Mouse (Mus musculus) hindbrain, embryonic 14.5 days (tissue): ENCODE measurements at regions not wholly inside any gene's neighbourhood (a gene's known extent, or its start where the extent isn't known, plus 50 kb on each side); places are given as distances from the start of the nearest gene placed in this dataset.

ENCODE experiments used
- ATAC-seq: fragments of 200-750 bp; cut with Nextera tagmentation; 2 replicates; pipeline ENCODE4 v1.8.0; 2017; ENCODE audit warnings: moderate number of reproducible peaks, mild to moderate bottlenecking, moderate TSS enrichment, moderate library complexity; ENCODE audit not compliant: low FRiP score
- DNase-seq: peaks from one replicate; pipeline ENCODE4 v3.0.0-alpha.2; 2015; ENCODE audit warnings: low spot score
- H3K27ac ChIP-seq: fragments of 300-500 bp; sonication (generic); 2 replicates; pipeline ENCODE4 v1.5.1; 2014; ENCODE audit warnings: mild to moderate bottlenecking, moderate library complexity
- H3K27me3 ChIP-seq: fragments of 300-500 bp; sonication (generic); 2 replicates; pipeline ENCODE4 v1.6.1; 2014; ENCODE audit warnings: mild to moderate bottlenecking, low read length, mixed read lengths; ENCODE audit not compliant: control insufficient read depth, insufficient read depth
- H3K36me3 ChIP-seq: fragments of 300-500 bp; sonication (generic); replicated peaks from 2 replicates; pipeline ENCODE4 v1.6.1; 2014; ENCODE audit not compliant: control insufficient read depth, insufficient read depth
- H3K4me1 ChIP-seq: fragments of 300-500 bp; sonication (generic); replicated peaks from 2 replicates; pipeline ENCODE4 v1.6.1; 2014; ENCODE audit warnings: antibody characterized with exemption, low read length, mixed read lengths; ENCODE audit not compliant: control insufficient read depth, insufficient read depth
- H3K4me2 ChIP-seq: fragments of 300-500 bp; sonication (generic); replicated peaks from 2 replicates; pipeline ENCODE4 v1.6.1; 2014; ENCODE audit warnings: mild to moderate bottlenecking, moderate library complexity
- H3K4me3 ChIP-seq: fragments of 300-500 bp; sonication (generic); replicated peaks from 2 replicates; pipeline ENCODE4 v1.5.1; 2014; ENCODE audit warnings: mild to moderate bottlenecking, low read length
- H3K9ac ChIP-seq: fragments of 300-500 bp; sonication (generic); 2 replicates; pipeline ENCODE4 v1.6.1; 2014
- H3K9me3 ChIP-seq: fragments of 300-500 bp; sonication (generic); 2 replicates; pipeline ENCODE4 v1.6.1; 2016; ENCODE audit warnings: low read length; ENCODE audit not compliant: control insufficient read depth
- WGBS: fragments of 180-500 bp; shearing (Covaris S2); extraction: QIAGEN DNeasy Blood & Tissue Kit; methylation state at CpG from one replicate; pipeline ENCODE4 v1.1.7; 2014; 5-methylcytosine and 5-hydroxymethylcytosine counted together

- Histone ChIP-seq H3K9me3 (no peaks in the 10 kb centered on the region), H3K27ac (no peak overlapping the region), H3K4me3 (no peak overlapping the region), H3K27me3 (no peaks in the 10 kb centered on the region), H3K9ac (no peak overlapping the region), H3K4me1 (no peaks in the 10 kb centered on the region), H3K36me3 (no peaks in the 10 kb centered on the region), H3K4me2 (no peak overlapping the region)
- DNase-seq (no peak), ATAC-seq (no peak)
- WGBS = 80% methylated on average over 4 of the region's 4 CpGs
Measured at GRCm38 (mm10) chr1:44957125-44957524, 354.2 kb upstream of the Col3a1 start.

- WGBS = 82% methylated on average over 3 of the region's 3 CpGs
- H3K27me3 ChIP-seq = no peaks in the 10 kb centered on the region
- H3K9ac ChIP-seq = no peak overlapping the region
- no peak overlapping the region for H3K27ac ChIP-seq
- no peaks in the 10 kb centered on the region for H3K36me3 ChIP-seq
- DNase-seq (no peak), ATAC-seq (no peak)
- H3K4me1 ChIP-seq = no peaks in the 10 kb centered on the region
- no peaks in the 10 kb centered on the region for H3K9me3 ChIP-seq
- no peak overlapping the region for H3K4me2 ChIP-seq
- H3K4me3 ChIP-seq = no peak overlapping the region
Measured at GRCm38 (mm10) chr1:44987171-44987570, 324.2 kb upstream of the Col3a1 start.

- no peak for ATAC-seq
- no peaks in the 10 kb centered on the region for H3K27me3 ChIP-seq
- 0 out of 2 replicates have a peak, but pooled peaks cover 5% of the 10 kb centered on the region for H3K9me3 ChIP-seq
Measured at GRCm38 (mm10) chr1:45020516-45020915, 290.8 kb upstream of the Col3a1 start.

GRCm38 (mm10) chr1:45021234-45021633, 290.1 kb upstream of the Col3a1 start:
- Histone ChIP-seq H3K36me3 (no peaks in the 10 kb centered on the region), H3K27me3 (no peaks in the 10 kb centered on the region), H3K4me2 (no peak overlapping the region), H3K27ac (no peak overlapping the region), H3K4me3 (no peak overlapping the region), H3K9ac (no peak overlapping the region), H3K9me3 (0 out of 2 replicates have a peak, but pooled peaks cover 5% of the 10 kb centered on the region), H3K4me1 (no peaks in the 10 kb centered on the region)
- 61% methylated on average over 2 of the region's 2 CpGs for whole genome bisulfite sequencing
- no peak for ATAC-seq
- no peak for DNase-seq

More at GRCm38 (mm10) chr1:45020516-45020915, 290.8 kb upstream of the Col3a1 start:
- no peak for DNase-seq
- Histone ChIP-seq H3K27ac (no peak overlapping the region), H3K4me1 (no peaks in the 10 kb centered on the region), H3K9ac (no peak overlapping the region), H3K4me2 (no peak overlapping the region), H3K4me3 (no peak overlapping the region), H3K36me3 (no peaks in the 10 kb centered on the region)

GRCm38 (mm10) chr1:45022146-45022841, 289.0 kb upstream of the Col3a1 start:
- Histone ChIP-seq H3K4me3 (no peak overlapping the region), H3K9me3 (0 out of 2 replicates have a peak, but pooled peaks cover 5% of the 10 kb centered on the region), H3K9ac (no peak overlapping the region), H3K4me2 (no peak overlapping the region), H3K27me3 (no peaks in the 10 kb centered on the region), H3K36me3 (no peaks in the 10 kb centered on the region), H3K4me1 (no peaks in the 10 kb centered on the region), H3K27ac (no peak overlapping the region)
- WGBS = 86% methylated on average over 1 of the region's 1 CpGs
- DNase-seq (no peak), ATAC-seq (no peak)

DNA sequence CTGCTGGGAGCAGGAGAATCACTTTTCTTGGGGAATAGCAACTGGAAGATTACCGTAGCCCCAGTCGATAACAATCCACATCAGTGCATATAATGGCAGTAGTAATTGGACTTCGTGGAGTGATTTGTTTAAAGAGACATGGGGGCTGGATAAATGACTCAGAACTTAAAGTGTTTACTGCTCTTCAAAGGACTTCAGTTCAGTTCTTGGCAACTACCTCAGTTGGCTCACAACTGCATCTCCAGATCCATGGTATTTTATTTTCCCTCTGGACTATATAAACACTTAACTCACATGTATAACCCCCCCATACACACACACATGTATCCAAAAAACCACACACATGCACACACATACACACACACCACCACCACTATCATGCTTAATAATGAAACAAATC, 288.0 kb upstream of the Col3a1 start:
- no peak overlapping the region for H3K4me3 ChIP-seq
- no peak for DNase-seq
- H3K4me2 ChIP-seq = no peak overlapping the region
- no peaks in the 10 kb centered on the region for H3K4me1 ChIP-seq
- H3K9ac ChIP-seq = no peak overlapping the region
- ATAC-seq = no peak
- no peaks in the 10 kb centered on the region for H3K27me3 ChIP-seq
- H3K9me3 ChIP-seq = 0 out of 2 replicates have a peak, but pooled peaks cover 5% of the 10 kb centered on the region
- H3K36me3 ChIP-seq = no peaks in the 10 kb centered on the region
- H3K27ac ChIP-seq = no peak overlapping the region
- 85% methylated on average over 3 of the region's 3 CpGs for WGBS

GRCm38 (mm10) chr1:45031436-45032027, 279.8 kb upstream of the Col3a1 start:
- H3K9me3 ChIP-seq = no peaks in the 10 kb centered on the region
- H3K27me3 ChIP-seq = no peaks in the 10 kb centered on the region
- ATAC-seq (no peak), DNase-seq (no peak)
- H3K36me3 ChIP-seq = no peaks in the 10 kb centered on the region
- no peak overlapping the region for H3K4me3 ChIP-seq
- H3K4me2 ChIP-seq = no peak overlapping the region
- no peak overlapping the region for H3K27ac ChIP-seq
- 62% methylated on average over 4 of the region's 4 CpGs for WGBS
- no peaks in the 10 kb centered on the region for H3K4me1 ChIP-seq
- H3K9ac ChIP-seq = no peak overlapping the region

GRCm38 (mm10) chr1:45033343-45033742, 278.0 kb upstream of the Col3a1 start:
- Histone ChIP-seq H3K4me1 (no peaks in the 10 kb centered on the region), H3K4me2 (no peak overlapping the region), H3K4me3 (no peak overlapping the region), H3K9ac (no peak overlapping the region), H3K36me3 (no peaks in the 10 kb centered on the region), H3K27me3 (no peaks in the 10 kb centered on the region), H3K27ac (no peak overlapping the region), H3K9me3 (no peaks in the 10 kb centered on the region)
- 91% methylated on average over 7 of the region's 7 CpGs for WGBS
- DNase-seq (no peak), ATAC-seq (no peak)

DNA sequence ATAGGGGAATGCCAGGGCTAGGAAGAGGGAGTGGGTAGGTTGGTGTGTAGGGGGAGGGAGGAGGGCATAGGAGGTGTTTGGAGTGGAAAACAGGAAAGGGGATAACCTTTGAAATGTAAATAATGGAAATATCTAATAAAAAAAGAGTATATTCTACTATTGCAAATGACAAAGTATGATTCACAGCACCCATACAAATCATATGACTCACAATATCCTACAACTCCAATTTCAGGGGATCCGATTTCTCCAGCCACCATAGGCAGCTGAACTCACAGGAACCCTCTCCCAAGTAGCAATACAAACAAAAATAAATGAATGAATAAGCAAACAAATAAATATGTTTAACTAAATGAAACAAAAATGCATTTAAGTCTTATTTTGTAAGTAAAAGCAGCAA, 270.0 kb upstream of the Col3a1 start:
- H3K9ac ChIP-seq = no peak overlapping the region
- H3K4me2 ChIP-seq = no peak overlapping the region
- H3K27ac ChIP-seq = no peak overlapping the region
- no peaks in the 10 kb centered on the region for H3K27me3 ChIP-seq
- H3K36me3 ChIP-seq = no peaks in the 10 kb centered on the region
- H3K9me3 ChIP-seq = no peaks in the 10 kb centered on the region
- DNase-seq = no peak
- no peak for ATAC-seq
- H3K4me1 ChIP-seq = no peaks in the 10 kb centered on the region
- 85% methylated on average over 1 of the region's 1 CpGs for WGBS
- H3K4me3 ChIP-seq = no peak overlapping the region
